Mouse (Mus musculus): Measurements from ENCODE around the gene Wnk4.

- TF ChIP-seq CTCF (IDR thresholded peaks at IDR 0.05; ENCODE audit: borderline replicate concordance, insufficient read depth, low read length) (no peak), POLR2A (IDR thresholded peaks at IDR 0.05; ENCODE audit: low read depth, low read length) (no peak)
Measured at GRCm38 (mm10) chr11:101230526-101230925, 29.8 kb upstream of the Wnk4 start.

Measured in embryonic fibroblast, embryonic 13.5 days (primary cell).